Mouse (Mus musculus) kidney, adult 18-20 months (tissue): ENCODE measurements around the gene Gmppb.
"Not testable (repeated sequence)": the region's sequence is repeated elsewhere in the genome, so short reads cannot be mapped to it uniquely, and the experiment has no call there.

ENCODE experiments used
- DNase-seq: peaks from one replicate; pipeline ENCODE4 v3.0.0; 2021

The Gmppb gene

DNA sequence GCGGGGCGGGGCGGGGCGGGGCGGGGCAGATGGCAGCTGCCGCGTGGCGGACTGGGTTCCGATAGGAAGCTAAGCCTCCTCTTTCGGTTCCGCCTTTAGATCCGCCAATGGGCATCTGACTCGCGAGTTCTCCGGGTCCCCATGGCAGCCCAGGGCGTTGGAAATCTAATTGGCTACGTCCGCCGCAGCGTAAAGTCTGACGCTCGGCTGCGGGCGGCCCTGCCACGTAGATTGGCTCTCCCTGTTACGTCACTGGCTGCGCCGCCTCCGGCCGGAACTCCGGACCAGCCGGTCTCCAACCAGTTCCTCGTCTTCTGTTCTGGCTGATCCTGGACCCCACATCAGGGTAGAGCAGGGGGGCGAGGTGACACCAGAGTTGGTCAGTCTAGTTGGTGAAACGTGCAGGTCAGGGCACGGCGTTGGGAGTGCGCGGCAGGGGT is at the start of gene Gmppb:
Gene Gmppb, plus strand, starts transcription at position 227 of the 440 bp plus-strand sequence.
- peak; percentile 94 for DNase-seq

DNA sequence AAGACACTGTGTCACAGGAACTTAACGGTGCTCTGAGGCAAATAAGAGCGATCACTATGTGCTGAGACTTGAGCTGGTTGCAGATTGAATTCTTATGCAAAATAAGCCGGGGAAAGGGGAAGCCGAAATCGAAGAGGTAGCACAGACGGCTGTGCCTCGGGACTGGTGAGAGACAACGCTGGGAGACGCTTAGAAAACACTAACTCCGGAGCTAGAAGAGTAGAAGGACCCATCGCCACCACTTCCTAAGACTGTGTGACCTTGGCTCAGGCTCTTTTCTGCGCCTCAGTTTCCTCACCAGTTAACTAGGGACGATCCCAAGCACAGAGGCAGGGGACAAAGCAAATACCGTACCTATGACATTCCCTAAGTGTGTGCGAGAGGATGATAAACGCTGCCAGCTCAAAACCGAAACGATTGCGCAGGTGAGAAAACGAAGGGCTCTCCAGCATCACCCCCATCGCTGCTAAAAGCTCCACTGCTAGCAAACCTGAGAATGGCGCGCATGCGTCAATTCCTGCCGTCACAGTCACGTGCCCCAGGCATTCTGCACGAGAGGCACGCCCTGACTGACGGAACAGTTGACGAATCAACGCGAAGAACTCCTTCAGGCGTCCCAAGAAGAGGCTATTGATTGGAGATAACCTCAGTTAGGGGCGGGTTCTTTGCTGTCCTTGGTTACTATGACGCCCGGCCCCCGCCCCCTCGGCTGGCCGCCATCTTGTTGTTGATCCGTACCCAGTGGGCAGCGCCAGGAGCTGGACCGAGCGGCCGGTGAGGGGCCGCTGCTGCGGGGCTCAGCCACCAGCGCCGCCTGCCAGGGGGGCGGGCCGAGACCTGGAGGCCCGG is 46.9 kb upstream of the Gmppb start, which contains the start of gene Ip6k1:
Gene Ip6k1, plus strand, starts transcription at position 580 of the 849 bp plus-strand sequence.
- DNase-seq, result peak; percentile 100

DNA sequence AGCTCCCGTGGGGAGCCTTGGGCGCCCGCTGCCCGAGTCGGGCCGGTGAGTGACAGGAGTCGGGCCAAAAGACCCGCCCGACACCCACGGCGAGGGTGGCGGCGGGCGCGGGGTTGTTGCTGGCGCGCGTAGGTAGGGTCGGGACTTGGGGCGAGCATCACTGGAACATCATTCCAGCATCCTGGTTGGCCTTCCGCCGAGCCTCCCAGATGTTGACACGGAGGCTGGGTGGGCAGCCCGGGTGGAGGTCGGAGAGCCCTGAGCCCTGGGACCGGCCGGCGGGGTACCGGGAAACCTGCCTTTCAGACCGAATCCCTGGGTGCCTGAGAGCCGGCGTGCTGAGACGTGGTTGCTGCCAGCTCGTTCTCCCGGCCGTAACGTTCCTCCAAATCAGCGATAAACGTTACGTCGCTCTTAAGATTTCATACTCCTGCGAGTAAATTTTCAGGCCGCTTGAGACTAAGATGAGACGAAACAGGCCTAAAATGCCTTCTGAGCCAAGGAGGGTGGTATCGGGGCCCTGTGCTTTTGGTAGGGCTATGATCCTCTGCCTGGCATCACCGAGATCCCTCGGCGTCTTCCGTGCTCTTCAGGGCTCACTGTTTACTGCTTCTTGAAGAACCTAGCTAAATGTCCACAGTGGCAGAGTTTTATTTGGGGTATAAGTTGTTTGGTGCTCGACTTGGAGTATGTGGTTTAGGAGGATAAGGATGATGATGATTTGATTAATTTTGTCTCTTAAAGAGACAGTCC is 46.1 kb upstream of the Gmppb start:
- DNase-seq, result no peak

DNA sequence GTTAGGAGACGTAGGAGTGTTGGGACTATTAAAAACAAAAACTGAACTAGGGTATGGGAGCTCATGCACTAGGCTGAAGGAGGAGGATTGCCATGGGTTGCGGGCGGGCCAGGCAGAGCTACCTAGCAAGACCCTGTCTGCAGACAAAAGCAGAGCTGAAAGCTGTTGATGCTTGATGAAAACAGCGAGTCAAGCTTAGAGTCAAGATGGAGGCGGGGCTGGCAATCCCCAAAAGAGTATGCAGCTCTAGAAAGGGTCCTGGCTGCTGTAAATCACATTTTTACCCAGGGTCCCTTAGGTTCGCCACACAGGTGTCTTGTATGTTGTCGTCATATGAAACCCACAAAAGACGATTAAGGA is 45.5 kb upstream of the Gmppb start:
- DNase-seq, result peak; percentile 13

DNA sequence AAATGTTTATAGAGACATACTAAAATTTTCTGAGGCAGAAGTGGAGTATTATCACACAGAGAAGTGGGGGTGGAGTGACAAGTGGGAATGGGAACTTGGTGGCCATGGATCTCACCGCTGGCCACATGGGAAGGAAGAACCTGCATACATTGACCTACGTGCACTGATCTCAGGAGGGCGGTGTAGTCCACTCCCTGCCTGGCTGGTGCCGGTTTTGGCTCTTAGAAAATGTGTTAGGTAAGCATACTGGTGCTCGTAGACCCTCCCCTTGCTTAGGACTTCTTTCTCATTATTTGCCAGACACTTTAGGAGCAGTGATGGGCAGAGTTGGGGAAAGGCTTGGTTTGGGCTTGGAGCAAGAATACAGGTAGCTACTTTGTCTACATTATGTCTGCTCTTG is 41.0 kb upstream of the Gmppb start:
- DNase-seq, result no peak

DNA sequence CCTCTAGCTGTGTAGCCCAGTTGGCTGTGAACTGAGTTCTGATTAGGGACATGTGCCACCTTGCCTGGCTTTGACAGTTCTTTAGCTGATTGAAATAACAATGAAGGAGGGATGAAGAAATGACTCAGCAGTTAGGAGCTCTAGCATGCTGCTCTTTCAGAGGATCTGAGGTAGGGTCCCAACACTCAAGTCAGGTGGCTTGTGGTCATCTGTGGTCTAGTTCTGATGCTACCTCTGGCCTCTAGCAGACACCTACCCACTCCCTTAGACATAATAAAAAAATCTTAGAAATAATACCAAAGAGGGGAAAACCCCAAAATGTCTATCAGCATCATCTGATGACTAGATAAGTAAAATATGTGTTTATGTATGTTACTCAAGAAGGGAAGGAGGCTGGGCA is 38.7 kb upstream of the Gmppb start:
- no peak for DNase-seq

DNA sequence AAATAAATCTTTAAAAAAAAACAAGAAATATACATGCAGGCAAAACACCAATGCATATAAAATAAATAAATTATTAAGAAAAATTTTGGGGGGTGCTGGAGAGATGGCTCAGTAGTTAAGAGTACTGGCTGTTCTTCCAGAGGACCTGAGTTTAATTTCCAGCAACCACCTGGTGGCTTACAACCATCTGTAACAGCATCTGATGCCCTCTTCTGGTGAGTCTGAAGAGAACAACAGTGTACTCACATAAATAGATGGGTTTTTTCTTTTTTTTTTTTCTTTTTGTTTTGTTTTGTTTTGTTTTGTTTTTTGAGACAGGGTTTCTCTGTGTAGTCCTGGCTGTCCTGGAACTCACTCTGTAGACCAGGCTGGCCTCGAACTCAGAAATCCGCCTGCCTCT is 35.5 kb upstream of the Gmppb start:
- DNase-seq, result not testable (repeated sequence)

DNA sequence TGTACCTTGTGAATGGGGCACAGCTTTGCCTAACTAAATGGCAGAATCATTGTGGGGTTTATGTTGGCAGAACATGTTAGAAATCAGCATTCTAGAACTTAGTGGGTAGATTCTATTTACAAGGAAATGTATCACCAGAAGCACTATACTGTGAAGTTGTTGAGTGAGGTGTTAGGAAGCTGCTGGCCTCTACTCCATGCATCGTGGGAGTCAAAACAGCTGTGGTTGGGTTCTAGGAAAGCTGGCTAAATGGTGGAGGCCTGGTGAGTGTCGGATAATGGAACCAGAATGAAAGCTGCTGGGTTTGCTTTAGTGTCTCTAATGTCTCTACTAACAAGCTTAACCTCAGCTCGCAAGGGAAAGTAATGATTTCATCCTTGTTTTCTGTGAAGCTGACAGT is 31.9 kb upstream of the Gmppb start:
- DNase-seq, result no peak

DNA sequence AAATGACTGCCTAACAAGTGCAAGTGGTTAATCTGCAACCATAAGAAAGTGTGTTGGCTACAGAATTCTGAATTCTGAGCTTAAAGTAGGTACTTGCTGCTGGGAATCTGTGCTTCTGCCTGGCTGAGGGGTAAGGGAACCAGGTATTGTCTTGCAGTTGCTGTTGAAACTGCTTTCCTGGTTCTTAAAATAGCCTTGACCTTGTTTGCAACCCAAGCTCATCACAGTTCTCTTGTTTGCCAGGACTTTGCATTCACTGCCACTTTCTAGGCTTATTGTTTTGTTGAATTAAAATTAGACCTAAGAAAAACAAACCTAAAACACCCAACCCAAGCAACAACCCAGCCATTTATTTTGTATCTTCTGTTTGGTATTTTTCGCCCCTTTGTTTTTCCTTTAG is 28.3 kb upstream of the Gmppb start:
- DNase-seq, result no peak

DNA sequence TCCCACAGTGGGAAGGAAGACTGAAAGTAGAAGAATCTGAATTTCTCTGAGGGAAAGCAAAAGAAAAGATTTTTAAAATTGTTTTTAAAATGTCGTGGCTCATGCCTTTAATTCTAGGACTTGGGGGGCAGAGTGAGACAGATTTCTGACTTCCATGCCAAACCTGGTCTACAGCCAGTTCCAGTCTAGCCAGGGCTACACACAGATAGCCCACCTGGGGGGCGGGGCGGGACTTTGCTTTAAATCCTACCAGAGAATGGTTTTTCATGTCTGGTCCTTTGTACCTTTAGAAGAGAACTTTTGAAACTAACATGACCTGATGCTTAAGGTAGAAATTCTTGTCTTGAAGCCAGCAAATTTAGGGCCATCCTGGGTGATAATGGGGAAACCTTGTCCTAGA is 25.8 kb upstream of the Gmppb start:
- no peak for DNase-seq

DNA sequence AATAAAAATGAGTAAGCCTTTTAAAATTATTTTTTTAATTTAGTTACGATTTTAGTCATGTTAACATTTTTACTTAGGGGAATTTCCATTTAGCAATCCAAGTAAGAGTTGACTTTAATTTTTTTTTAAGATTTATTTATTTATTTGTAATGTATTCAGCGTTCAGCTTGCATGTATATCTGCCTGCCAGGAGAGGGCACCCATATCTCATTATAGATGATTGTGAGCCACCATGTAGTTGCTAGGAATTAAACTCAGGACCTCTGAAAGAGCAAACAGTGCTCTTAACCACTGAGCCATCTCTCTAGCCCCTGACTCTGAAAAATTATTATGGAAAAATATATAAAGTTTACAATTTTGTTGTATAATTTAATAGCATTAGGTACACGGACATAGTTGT is 22.5 kb upstream of the Gmppb start:
- no peak for DNase-seq

DNA sequence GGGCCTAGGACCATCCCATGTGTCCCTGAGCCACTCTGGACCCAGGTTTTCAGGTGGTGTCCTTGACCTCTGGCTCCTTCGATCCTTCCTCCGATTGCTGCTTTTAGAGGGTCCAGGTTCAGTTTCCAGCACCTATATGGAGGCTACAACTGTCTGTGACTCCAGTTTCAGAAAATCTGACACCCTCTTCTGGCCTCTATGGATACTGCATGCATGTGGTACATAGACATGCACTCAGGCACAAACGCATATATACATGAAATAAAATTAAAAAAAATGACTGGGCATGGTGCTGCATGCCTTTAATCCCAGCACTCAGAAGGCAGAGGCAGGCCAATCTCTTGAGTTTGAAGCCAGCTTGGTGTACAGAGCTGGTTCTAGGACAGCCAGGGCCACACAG is 21.2 kb upstream of the Gmppb start:
- DNase-seq, result no peak

DNA sequence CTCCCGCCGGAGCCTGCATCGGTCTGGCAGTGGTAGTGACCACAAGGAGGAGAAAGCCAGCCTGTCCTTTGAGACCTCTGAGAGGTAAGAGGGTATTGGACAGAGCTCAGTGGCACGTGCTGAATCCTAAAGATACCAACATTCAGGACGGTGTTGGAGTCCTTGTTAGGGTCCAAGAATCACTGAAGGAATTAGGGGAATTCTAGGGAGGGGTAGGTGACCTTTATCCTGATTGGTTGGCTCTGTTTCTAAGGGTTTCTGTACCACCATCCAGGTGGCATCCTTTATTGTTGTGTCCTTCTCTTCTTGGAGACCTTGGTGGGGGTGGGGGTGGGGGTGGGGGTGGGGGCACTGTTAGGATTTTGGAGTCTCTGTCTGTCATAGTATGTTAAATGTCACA is 16.9 kb upstream of the Gmppb start:
- no peak for DNase-seq

DNA sequence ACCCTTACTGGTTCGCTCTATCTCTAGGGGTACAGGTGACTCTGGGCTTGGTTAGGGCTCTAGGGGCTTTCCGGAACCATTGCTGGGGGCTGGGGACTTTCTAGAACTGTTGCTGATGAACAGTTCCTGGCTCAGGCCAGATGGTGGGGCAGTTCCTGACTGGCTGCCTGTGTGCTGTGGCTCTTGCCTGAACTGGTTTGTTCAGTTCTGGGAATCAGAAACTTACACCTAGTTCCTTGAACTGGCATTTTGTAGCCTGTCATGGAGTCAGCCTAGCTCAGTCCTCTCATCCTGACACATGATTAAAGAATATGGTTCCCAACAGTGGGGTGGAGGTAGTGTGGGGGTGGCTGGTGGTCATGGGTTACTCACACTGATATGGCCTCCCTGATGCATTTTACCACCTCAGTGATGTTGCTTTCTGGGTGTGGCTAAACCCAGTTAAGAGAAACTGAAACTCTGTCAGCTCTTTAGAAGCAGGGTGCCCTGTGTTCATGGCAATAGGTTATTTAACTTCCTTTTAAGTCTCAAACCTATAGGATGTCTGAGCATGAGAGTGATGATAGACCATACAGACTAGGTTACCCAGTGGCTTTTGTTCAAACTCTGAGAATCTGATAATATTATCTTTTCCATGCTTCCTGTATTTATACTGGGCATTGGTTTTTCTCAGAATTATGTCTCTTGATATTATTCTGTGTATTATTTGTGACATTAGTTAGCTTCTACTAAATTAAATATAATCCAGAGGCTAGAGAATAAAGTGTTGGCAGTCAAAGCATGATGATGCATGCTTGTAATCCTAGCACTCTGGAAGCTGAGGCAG is 13.5 kb upstream of the Gmppb start:
- DNase-seq, result no peak

DNA sequence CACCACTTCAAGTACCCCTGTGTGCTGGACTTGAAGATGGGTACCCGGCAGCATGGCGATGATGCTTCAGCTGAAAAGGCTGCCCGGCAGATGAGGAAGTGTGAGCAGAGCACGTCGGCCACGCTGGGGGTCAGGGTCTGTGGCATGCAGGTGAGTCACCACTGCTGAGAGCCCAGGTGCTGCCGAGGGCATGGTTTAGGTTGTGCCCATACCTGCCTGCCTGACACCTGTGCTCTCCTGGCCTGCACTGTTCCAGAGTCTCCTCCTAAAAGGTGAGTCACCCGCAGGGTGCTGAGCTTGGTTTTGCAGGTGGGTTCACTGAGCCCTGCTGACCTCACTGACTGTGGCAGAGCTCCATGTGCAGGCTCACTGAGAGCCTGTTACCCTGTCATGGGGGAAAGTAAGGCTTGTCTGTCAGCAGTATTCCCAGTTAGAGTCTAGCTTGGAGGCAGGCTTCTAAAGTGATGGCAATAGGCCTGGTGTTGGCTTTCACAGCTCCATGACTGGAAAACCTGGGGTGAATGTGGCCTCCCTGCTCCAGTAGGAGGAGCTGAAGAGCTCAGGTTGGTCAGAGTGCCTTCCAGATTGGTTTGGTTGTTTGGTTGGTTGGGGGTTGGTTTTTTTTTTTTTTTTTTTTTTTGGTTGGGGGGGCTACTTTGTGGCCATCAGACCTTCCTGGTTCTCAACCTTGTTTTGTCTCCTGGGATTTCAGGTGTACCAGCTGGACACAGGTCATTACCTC is 4.1 kb upstream of the Gmppb start:
- no peak for DNase-seq

DNA sequence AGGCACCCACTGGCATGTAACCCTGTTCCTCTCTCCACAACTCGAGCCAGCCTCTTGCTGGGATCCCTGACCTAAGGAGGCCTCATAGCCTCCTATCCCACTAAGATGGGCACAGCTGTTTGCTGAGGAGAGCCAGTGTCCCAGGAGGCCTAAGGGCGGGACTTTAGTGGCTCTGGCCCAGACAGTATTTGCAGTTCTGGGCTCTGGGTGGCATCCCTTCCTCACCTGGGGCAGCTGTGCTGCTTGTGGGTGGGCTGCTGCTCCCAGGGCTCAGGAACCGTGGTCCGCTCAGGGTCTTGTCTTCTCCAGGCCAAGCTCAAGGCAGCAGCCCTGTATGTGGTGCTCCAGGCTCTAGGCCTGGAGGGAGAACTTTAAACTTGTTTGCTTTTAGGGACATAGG is 2.5 kb upstream of the Gmppb start:
- no peak for DNase-seq

DNA sequence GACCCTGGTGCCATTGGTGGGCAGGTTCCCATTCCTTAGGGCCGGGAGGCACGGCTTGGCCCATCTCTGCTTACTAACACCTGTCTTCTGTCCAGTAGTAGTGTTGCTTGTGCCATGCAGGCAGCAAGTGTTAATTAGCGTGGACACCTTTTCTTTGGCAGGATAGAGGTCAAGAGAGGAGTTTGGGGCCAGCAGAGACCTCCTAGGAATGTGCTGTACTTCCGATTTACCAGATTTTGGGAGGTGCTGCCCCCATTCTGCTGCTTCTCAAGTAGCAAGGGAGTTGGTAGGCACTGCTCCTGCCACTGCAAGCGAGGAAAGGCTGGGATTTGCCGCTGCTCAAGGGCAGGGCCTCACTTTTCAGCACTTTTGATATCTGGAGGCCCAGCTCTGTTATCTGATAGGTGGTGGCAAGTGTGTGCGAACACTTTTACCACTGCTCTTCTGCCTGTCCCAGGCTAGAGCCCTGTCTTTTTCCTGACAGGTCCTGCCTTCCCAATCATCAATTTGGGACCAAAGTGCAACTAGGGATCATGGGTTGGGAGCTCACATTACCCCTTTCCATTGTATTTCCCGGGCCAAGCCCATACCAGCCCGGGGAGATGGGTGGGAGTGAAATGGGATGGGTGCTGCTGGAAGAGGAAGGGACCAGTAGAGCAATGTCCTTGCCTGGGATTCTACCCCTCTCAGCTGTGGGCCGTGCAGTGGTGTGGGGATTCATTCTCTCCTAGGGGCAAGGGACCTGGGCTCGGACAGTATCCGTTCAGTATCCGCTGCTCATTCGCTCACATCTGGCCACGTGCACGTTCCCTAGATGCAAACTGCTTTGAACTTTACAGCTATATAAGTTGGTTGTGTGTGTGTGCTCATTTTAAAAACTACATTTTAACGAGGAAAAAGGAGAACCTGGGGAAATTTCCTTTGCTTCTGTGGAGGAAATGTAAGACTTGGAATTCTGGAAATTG is 1.2 kb upstream of the Gmppb start:
- DNase-seq, result no peak

DNA sequence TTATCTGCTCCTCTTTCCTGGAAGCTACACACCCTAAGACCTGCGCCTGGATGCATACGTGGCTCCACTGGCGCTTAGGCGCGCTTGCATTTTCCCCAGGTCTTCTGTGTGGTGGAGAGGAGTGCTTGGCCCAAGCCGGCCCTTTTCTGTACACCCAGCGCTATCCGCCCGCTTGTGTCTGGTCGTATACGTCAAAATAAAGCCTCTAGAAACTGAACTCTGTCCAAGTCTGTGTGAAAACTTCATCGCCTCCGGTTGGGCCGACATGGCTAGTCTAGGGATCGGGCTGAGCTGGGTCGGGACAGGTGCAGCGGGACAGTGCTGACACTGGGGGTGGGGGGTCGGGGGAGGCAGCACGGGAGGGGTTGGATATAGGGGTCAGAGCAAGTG is 481 bp upstream of the Gmppb start:
- DNase-seq, result no peak

DNA sequence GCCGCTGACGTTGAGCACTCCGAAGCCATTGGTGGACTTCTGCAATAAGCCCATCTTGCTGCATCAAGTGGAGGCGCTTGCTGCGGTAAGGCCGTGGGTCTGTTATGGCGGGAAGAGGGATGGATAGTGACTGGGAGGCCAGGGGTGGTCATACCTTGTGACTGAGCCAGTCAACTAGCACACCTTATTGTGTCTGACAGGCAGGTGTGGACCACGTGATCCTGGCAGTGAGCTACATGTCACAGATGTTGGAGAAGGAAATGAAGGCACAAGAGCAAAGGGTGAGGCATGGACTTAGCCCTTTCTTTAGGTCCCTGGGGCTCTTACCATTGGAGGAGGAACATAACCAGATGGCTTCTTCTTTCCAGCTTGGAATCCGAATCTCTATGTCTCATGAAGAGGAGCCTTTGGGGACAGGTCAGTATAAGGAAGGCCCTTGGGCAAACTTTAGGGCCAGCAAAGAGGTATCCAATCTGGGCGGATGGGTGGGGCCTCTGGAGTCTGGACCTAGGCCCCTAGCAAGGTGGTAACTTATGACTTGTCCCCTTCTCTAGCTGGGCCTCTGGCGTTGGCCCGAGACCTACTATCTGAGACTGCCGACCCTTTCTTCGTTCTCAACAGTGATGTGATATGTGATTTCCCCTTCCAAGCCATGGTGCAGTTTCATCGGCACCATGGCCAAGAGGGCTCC is 664 bp downstream of the Gmppb start:
- DNase-seq, result no peak

DNA sequence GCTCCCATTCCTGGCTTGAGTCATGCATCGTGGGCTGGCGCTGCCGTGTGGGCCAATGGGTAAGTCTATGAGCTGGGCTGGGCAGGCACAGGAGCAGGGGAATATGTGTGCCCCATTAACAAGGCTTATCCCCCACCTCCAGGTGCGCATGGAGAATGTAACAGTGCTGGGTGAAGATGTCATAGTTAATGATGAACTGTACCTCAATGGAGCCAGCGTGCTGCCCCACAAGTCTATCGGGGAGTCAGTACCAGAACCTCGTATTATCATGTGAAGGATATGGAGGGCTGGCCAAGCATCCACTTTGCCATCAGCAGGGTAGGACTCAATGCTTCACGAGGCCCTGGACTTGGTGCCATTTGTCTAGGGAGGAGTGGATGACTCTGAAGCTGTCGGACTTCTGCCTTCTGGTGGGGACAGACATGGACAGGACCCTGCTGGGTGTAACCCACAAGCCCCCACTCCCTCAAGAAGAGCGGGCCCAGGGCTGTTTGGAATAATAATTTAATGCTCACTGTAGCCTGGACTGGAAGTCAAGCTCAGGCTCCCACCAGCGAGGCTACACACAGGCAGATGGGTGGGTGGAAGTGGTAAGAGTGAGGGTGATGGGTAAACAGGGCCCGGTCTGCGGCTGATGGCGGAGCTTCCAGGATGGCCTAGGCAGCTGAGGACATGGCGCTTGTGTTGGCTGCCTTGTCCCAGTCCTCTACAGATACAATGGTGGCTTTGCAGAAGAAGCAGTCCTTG is 2.3 kb downstream of the Gmppb start:
- no peak for DNase-seq
